Comparison of ENCODE assay signal across 9 mouse cellular contexts in the genomic region with DNA sequence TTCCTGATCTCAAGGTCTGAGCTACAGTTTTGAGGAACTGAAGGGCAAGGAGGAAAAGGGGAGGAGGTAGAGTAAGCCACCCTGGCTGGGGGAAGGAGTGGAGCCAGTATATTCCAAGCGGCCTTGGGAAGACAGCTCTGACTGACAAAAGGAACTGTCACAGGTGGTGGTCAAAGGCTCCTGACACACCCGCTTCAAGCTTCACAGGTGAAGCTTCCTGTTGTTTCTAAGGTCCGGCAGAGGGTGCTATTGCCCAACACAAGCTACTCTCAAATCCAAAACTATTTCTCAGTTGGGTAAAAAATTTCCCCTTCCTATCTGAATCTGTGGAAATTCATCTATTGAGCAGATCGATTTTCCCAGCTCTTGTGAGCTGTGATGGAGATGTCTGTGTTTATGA. TPM values are rescaled to one million over a fixed set of nuclear protein-coding genes. Genes with fewer than 3 reads are reported as not detected.
DNase-seq lines count a peak whose midpoint lies in the region; ATAC-seq lines count a peak whose summit lies in the region.
"Had no signal": no experiment of that assay in that cellular context is flagged by ENCODE, and none has a peak within 500 bp of the region (broad histone marks: within the 10 kb centered on the region; RNA-seq: fewer than 3 reads in every experiment).

No protein-coding gene starts in this region.

- WGBS in hindbrain, embryonic 11.5 days, result 29% methylated on average over 4 of the region's 4 CpGs
- 27% methylated on average over 4 of the region's 4 CpGs for WGBS in hindbrain, embryonic 16.5 days
- 24% methylated on average over 4 of the region's 4 CpGs for WGBS in hindbrain, embryonic 10.5 days

- no peaks in the 10 kb centered on the region for H3K9me3 ChIP-seq in hindbrain, embryonic 11.5 days (ENCODE audit: control insufficient read depth, low read length)
- no peaks in the 10 kb centered on the region for H3K9me3 ChIP-seq in hindbrain, embryonic 16.5 days (ENCODE audit: control insufficient read depth, low read length)
- no peaks in the 10 kb centered on the region for H3K9me3 ChIP-seq in hindbrain, embryonic 10.5 days

- H3K27ac ChIP-seq in hindbrain, embryonic 11.5 days (ENCODE audit: low read depth, low read length), result no peak overlapping the region
- no peak overlapping the region for H3K27ac ChIP-seq in hindbrain, embryonic 16.5 days (ENCODE audit: low read depth, low read length)
- no peak overlapping the region for H3K27ac ChIP-seq in hindbrain, embryonic 10.5 days

- H3K4me3 ChIP-seq in hindbrain, embryonic 11.5 days (ENCODE audit: low read depth, low read length), result no peak overlapping the region
- no peak overlapping the region for H3K4me3 ChIP-seq in hindbrain, embryonic 16.5 days (ENCODE audit: low read length)
- H3K4me3 ChIP-seq in hindbrain, embryonic 10.5 days, result no peak overlapping the region

- no peaks in the 10 kb centered on the region for H3K4me1 ChIP-seq in hindbrain, embryonic 11.5 days (replicated peaks; ENCODE audit: control insufficient read depth, insufficient read depth, low read length)
- no peaks in the 10 kb centered on the region for H3K4me1 ChIP-seq in hindbrain, embryonic 16.5 days (ENCODE audit: control insufficient read depth, insufficient read depth, low read depth, low read length)
- H3K4me1 ChIP-seq in hindbrain, embryonic 10.5 days (replicated peaks), result 0 out of 2 replicates have a peak, but pooled peaks cover 7% of the 10 kb centered on the region

- no peak overlapping the region for H3K9ac ChIP-seq in hindbrain, embryonic 11.5 days (ENCODE audit: low read depth, low read length)
- H3K9ac ChIP-seq in hindbrain, embryonic 16.5 days (ENCODE audit: low read depth, low read length), result no peak overlapping the region

- no peak for ATAC-seq in hindbrain, embryonic 11.5 days (ENCODE audit: low FRiP score)
- no peak for ATAC-seq in hindbrain, embryonic 16.5 days
- peak; percentile 39 to 42; a peak in 3 of 4 replicates for ATAC-seq in hematopoietic stem cell, adult 5-6 weeks (replicated peaks in 1 of 2; ENCODE audit: insufficient read depth in 1 of 2, low FRiP score in 2 of 2, low TSS enrichment in 1 of 2, low read depth in 1 of 2, poor library complexity in 2 of 2, severe bottlenecking in 2 of 2)

- peak; percentile 44 for DNase-seq in hindbrain, embryonic 11.5 days (ENCODE audit: low spot score)
- peak; percentile 5 for DNase-seq in thymus, postnatal 0 days (ENCODE audit: low spot score)
- DNase-seq in thymus, postnatal 10 days (ENCODE audit: low spot score in 2 of 2), result no peak
- peak; percentile 43 for DNase-seq in retina, postnatal 1 day
- DNase-seq in spleen, postnatal 14 days (ENCODE audit: low spot score in 2 of 2), result no peak
- DNase-seq in hindbrain, embryonic 10.5 days (ENCODE audit: low spot score), result no peak

- no peaks in the 10 kb centered on the region for H3K27me3 ChIP-seq in hindbrain, embryonic 11.5 days (ENCODE audit: control insufficient read depth, insufficient read depth, low read length)
- H3K27me3 ChIP-seq in hindbrain, embryonic 16.5 days (replicated peaks; ENCODE audit: control insufficient read depth, insufficient read depth, low read length), result no peaks in the 10 kb centered on the region
- H3K27me3 ChIP-seq in hindbrain, embryonic 10.5 days (ENCODE audit: insufficient read depth, poor library complexity, severe bottlenecking), result no peaks in the 10 kb centered on the region

- H3K36me3 ChIP-seq in hindbrain, embryonic 11.5 days (ENCODE audit: control insufficient read depth, insufficient read depth, low read length), result no peaks in the 10 kb centered on the region
- H3K36me3 ChIP-seq in hindbrain, embryonic 16.5 days (ENCODE audit: control insufficient read depth, insufficient read depth, low read length), result no peaks in the 10 kb centered on the region
- H3K36me3 ChIP-seq in hindbrain, embryonic 10.5 days, result no peaks in the 10 kb centered on the region

- no peak overlapping the region for H3K4me2 ChIP-seq in hindbrain, embryonic 11.5 days (replicated peaks; ENCODE audit: low read depth, low read length)
- no peak overlapping the region for H3K4me2 ChIP-seq in hindbrain, embryonic 16.5 days (ENCODE audit: low read length)

RNA-seq across cellular contexts. Expression of gene C1qtnf3, which starts 31.1 kb away (rescaled TPM):
- polyA plus RNA-seq in hindbrain, embryonic 11.5 days (2014; fragmentation: Nextera tagmentation; extraction: Ambion mirVana), result 9.0 and 10.9 TPM in 2 replicates
- 1.7 and 8.2 TPM in 2 replicates for polyA plus RNA-seq in hindbrain, embryonic 16.5 days (2015; fragmentation: Nextera tagmentation; extraction: Ambion mirVana)
- polyA plus RNA-seq in thymus, postnatal 0 days (2015; fragmentation: Nextera tagmentation; extraction: Ambion mirVana), result 2.2 and 2.8 TPM in 2 replicates
- total RNA-seq in hematopoietic stem cell, adult 5-6 weeks (2017), result not detected in 2 replicates
- polyA plus RNA-seq in hindbrain, embryonic 10.5 days (2016; fragmentation: Nextera tagmentation; extraction: Ambion mirVana), result 2.9 and 5.0 TPM in 2 replicates
- total RNA-seq: layer of hippocampus, adult 18-20 months had no signal

Comparison
In these comparisons a context has a peak if more than half of its experiments do, and no peak if none do; other contexts are left out.
1. DNase-seq: peak in hindbrain, embryonic 11.5 days (single experiment), thymus, postnatal 0 days (single experiment) and retina, postnatal 1 day (single experiment); none in thymus, postnatal 10 days (0 of 2), spleen, postnatal 14 days (0 of 2) and hindbrain, embryonic 10.5 days (single experiment).
2. ATAC-seq: peak in hematopoietic stem cell, adult 5-6 weeks (2 of 2); none in hindbrain, embryonic 11.5 days (single experiment) and hindbrain, embryonic 16.5 days (single experiment).